Mouse (Mus musculus) heart, embryonic 10.5 days (tissue): ENCODE measurements around the gene C2cd2l. TPM values are rescaled to one million over a fixed set of nuclear protein-coding genes. Genes with fewer than 3 reads are reported as not detected.
"Not testable (repeated sequence)": the region's sequence is repeated elsewhere in the genome, so short reads cannot be mapped to it uniquely, and the experiment has no call there.

Experiments
- DNase-seq: peaks from one replicate; pipeline ENCODE4 v3.0.0-alpha.2; 2017; ENCODE audit warnings: low spot score
- H3K27ac ChIP-seq: fragments of 300-500 bp; sonication (generic); 2 replicates; pipeline ENCODE4 v1.5.1; 2016; ENCODE audit warnings: mild to moderate bottlenecking
- H3K27me3 ChIP-seq: fragments of 300-500 bp; sonication (generic); 2 replicates; pipeline ENCODE4 v1.6.1; 2016; ENCODE audit warnings: mild to moderate bottlenecking; ENCODE audit not compliant: poor library complexity, insufficient read depth, severe bottlenecking
- H3K36me3 ChIP-seq: fragments of 300-500 bp; sonication (generic); 2 replicates; pipeline ENCODE4 v1.6.1; 2016; ENCODE audit warnings: mild to moderate bottlenecking, moderate library complexity
- H3K4me1 ChIP-seq: fragments of 300-500 bp; sonication (generic); 2 replicates; pipeline ENCODE4 v1.6.1; 2016; ENCODE audit warnings: mild to moderate bottlenecking
- H3K4me3 ChIP-seq: fragments of 300-500 bp; sonication (generic); 2 replicates; pipeline ENCODE4 v1.5.1; 2016; ENCODE audit warnings: mild to moderate bottlenecking, moderate library complexity
- H3K9me3 ChIP-seq: fragments of 300-500 bp; sonication (generic); 2 replicates; pipeline ENCODE4 v1.6.1; 2016; ENCODE audit warnings: mild to moderate bottlenecking, moderate library complexity
- WGBS: fragments of 180-500 bp; shearing (Covaris S2); methylation state at CpG from one replicate; pipeline ENCODE4 v1.1.7; 2016; 5-methylcytosine and 5-hydroxymethylcytosine counted together
- polyA plus RNA-seq: library from polyadenylated mRNA; unstranded; fragments of >200 nt; fragmentation: Nextera tagmentation; extraction: Ambion mirVana; gene quantifications from 2 replicates; pipeline ENCODE4 v1.2.1, GENCODE M21; 2016

Gene C2cd2l
- polyA plus RNA-seq, 1 experiment from 2014 or later: 6.9 TPM

DNA sequence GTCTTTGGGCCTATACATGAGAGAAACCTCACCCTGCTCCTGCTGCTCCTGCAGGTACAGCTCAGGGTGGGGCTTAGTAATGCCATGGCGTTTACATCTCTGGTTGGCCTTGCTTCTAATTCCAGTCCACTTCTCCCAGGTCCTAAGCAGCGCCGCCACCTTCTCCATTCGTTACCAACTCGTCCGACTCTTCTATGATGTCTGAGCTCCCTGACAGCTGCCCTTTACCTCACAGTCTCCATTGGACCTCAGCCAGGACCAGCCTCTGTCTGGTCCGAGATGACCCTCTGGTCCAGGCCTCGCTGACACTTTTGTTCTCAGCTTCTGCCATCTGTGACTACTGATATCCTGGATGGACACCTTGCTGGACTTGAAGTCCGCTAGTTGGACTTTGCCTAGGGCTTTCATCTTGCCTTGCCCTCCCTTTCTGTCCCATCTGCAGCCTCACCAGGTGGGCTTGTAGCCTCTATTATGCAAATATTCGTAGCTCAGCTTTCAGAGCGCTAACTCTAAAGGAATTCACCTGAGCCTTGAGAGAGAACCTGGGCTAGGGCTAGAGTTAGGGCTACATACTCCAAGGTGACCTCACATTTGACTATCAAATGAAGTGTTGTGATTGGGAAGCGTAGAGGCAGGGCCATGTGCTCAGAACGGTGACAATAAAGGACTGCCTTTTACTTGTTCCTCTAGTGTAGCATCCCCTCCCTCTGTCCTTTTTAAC lies 13.0 kb upstream of the C2cd2l start:
- Histone ChIP-seq H3K4me1 (peaks cover 15% of the 10 kb centered on the region), H3K27ac (no peak overlapping the region), H3K4me3 (no peak overlapping the region), H3K36me3 (peaks cover 72% of the 10 kb centered on the region), H3K9me3 (no peaks in the 10 kb centered on the region), H3K27me3 (no peaks in the 10 kb centered on the region)
- DNase-seq: peak; percentile 75
- 93% methylated on average over 13 of the region's 13 CpGs for WGBS

- Histone ChIP-seq H3K36me3 (peaks cover 60% of the 10 kb centered on the region), H3K27me3 (no peaks in the 10 kb centered on the region)
- WGBS: 91% methylated on average over 6 of the region's 6 CpGs
Observed at GRCm38 (mm10) chr9:44330736-44331135, 10.7 kb upstream of the C2cd2l start.

DNA sequence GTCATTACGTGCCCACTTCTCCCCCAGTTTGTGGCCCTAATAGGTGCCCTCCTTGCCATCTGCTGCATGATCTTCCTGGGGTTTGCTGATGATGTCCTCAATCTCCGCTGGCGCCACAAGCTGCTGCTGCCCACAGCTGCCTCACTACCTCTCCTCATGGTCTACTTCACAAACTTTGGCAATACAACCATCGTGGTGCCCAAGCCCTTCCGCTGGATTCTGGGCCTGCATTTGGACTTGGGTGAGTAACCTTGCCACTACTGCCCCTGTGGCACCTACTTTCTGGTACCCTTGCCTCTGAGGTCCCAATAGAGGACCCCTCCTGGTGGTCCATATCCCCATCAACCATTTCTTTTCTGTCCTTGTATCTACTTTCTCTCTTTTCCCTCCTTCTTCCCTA lies 7.8 kb upstream of the C2cd2l start:
- Histone ChIP-seq H3K9me3 (no peaks in the 10 kb centered on the region), H3K4me3 (peak overlapping the region; percentile 89), H3K4me1 (peaks cover 13% of the 10 kb centered on the region), H3K36me3 (peaks cover 50% of the 10 kb centered on the region), H3K27me3 (no peaks in the 10 kb centered on the region), H3K27ac (peak overlapping the region; percentile 97)
- peak; percentile 70 for DNase-seq
- WGBS: 90% methylated on average over 5 of the region's 5 CpGs

More at GRCm38 (mm10) chr9:44330736-44331135, 10.7 kb upstream of the C2cd2l start:
- Histone ChIP-seq H3K9me3 (no peaks in the 10 kb centered on the region), H3K4me3 (no peak overlapping the region), H3K4me1 (peaks cover 12% of the 10 kb centered on the region), H3K27ac (no peak overlapping the region)
- peak; percentile 58 for DNase-seq

GRCm38 (mm10) chr9:44327064-44327711 lies 7.1 kb upstream of the C2cd2l start:
- Histone ChIP-seq H3K9me3 (no peaks in the 10 kb centered on the region), H3K27me3 (no peaks in the 10 kb centered on the region), H3K27ac (peak overlapping the region; percentile 97), H3K4me1 (peaks cover 13% of the 10 kb centered on the region), H3K4me3 (peak overlapping the region; percentile 89), H3K36me3 (peaks cover 43% of the 10 kb centered on the region)
- 2% methylated on average over 22 of the region's 22 CpGs for WGBS
- no peak for DNase-seq

DNA sequence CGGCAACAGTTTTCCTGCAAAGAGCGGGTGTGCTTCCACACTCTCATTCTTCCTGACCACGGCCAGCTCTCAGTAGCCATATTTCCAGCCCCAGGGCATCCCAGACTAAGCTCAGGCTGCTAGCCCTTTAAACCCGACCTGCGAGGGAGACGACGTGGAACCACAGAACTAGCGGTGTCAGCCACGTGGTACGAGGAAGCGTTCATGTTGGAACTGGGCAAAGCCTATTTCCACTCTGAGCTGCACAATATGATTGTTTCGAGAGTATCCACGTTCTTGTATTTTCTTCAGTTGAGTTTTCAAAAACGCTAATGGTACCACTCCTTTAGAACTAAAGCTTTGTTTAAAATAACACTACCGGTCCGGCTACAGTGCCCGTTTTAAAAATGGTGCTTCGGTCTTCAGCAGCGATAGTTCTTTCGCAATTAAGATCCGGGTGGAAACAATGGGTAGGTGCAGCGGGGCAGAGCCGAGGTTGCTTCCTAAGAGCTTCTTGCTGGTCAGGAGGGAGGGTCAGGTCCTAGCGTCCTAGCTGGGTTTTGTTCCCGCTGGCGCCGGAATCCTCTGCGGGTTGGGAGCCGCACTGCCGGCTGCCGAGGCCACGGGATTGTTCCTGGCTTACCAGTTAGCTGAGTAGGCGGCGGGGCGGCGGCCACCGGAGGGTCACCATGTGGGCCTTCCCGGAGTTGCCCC lies 6.4 kb upstream of the C2cd2l start:
- H3K9me3 ChIP-seq: no peaks in the 10 kb centered on the region
- peaks cover 13% of the 10 kb centered on the region for H3K4me1 ChIP-seq
- under 1% methylated on average over 38 of the region's 38 CpGs for WGBS
- no peaks in the 10 kb centered on the region for H3K27me3 ChIP-seq
- peak overlapping the region; percentile 97 for H3K27ac ChIP-seq
- H3K36me3 ChIP-seq: peaks cover 36% of the 10 kb centered on the region
- DNase-seq: peak; percentile 94
- peak overlapping the region; percentile 89 for H3K4me3 ChIP-seq

DNA sequence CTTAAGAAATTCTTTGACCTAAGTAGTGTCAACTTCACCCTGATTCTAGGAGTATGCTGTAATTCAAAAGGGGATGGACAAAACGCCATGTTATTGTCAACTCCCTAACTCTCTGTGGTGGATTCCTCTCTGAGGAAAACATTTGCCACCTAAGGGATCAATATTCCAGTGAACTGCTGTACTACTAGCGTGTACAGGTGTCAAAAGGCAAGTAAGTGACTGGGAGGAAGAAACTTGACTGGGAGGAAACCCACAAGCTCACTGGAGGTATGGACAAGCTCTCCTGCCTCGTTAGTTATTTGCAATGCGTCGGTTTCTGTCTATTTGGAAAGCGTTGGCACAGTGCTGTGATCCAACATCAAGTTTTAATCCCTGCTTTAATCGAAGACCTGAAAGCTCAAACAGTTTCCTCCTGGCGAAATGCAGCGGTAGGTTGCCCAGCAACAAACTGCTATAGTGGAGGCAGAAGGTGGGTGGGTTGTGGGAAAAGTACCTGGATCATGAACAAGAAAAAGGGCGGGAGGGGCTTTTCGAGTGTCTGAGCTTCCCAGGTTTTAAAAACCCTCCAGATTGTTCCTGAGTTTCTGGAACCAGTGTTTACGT lies 5.8 kb upstream of the C2cd2l start, which contains the start of gene Dpagt1:
Gene Dpagt1, plus strand, starts transcription at position 252 of the 603 bp plus-strand sequence.
- Histone ChIP-seq H3K36me3 (peaks cover 30% of the 10 kb centered on the region), H3K4me1 (peaks cover 15% of the 10 kb centered on the region), H3K27me3 (no peaks in the 10 kb centered on the region), H3K9me3 (no peaks in the 10 kb centered on the region), H3K27ac (peak within 1 kb of the TSS; percentile 97), H3K4me3 (peak within 1 kb of the TSS; percentile 89)
- 5% methylated on average over 12 of the region's 12 CpGs for WGBS
- no peak for DNase-seq

DNA sequence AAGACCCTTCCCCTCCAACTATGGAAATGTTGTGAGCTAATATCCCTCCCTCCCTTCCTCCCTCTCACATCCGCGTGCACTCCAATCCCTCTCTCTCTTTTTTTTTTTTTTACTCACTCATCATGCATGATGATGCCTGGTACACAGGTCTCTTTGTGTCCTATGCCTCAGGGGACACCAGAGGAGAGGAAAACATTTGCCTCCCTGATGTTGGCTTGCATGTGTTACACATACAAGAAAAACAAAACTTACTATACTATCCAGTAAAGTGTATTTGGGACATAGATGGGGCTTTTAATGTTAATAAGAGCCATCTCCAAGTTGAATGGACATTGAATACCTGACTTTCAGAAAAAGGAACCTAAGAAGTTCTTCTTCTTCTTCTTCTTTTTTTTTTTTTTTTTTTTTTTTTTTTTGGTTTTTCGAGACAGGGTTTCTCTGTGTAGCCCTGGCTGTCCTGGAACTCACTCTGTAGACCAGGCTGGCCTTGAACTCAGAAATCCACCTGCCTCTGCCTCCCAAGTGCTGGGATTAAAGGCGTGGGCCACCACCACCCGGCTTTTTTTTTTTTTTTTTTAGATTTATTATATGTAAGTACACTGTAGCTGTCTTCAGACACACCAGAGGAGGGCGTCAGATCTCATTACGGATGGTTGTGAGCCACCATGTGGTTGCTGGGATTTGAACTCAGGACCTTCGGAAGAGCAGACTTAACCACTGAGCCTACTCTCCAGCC lies 5.1 kb upstream of the C2cd2l start:
- WGBS: 65% methylated on average over 7 of the region's 8 CpGs
- Histone ChIP-seq H3K27ac (peak overlapping the region; percentile 97; the same call in 1 of the 2 replicates), H3K36me3 (peaks cover 23% of the 10 kb centered on the region), H3K4me3 (peak overlapping the region; percentile 89), H3K4me1 (peaks cover 20% of the 10 kb centered on the region)
- H3K27me3 ChIP-seq, DNase-seq, H3K9me3 ChIP-seq: not testable (repeated sequence)

- WGBS: 79% methylated on average over 6 of the region's 6 CpGs
- Histone ChIP-seq H3K27ac (no peak overlapping the region), H3K4me1 (peaks cover 30% of the 10 kb centered on the region), H3K27me3 (no peaks in the 10 kb centered on the region), H3K9me3 (no peaks in the 10 kb centered on the region), H3K36me3 (peaks cover 14% of the 10 kb centered on the region), H3K4me3 (no peak overlapping the region)
- no peak for DNase-seq
Observed at GRCm38 (mm10) chr9:44324147-44324546, 4.1 kb upstream of the C2cd2l start.

- H3K4me1 ChIP-seq: peaks cover 35% of the 10 kb centered on the region
- H3K4me3 ChIP-seq, H3K27me3 ChIP-seq, H3K36me3 ChIP-seq, H3K9me3 ChIP-seq, DNase-seq, H3K27ac ChIP-seq: not testable (repeated sequence)
- 78% methylated on average over 4 of the region's 4 CpGs for WGBS
Observed at GRCm38 (mm10) chr9:44323656-44324055, 3.6 kb upstream of the C2cd2l start.

DNA sequence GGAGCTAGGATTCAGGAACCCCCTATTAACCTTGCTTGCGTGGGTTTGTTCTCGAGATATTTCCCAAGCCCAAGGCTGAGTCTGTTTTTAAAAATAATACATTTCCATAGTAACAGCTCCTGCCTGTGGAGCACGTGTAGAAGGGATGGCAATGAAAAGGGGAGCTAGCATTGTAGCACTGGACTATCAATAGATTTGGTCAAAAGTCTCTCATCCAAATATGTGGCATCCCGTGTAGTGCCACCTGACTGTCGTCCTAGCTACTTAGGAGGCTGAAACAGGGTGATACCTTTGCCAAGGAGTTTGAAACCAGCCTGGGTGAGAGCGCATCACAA lies 681 bp upstream of the C2cd2l start:
- 16% methylated on average over 6 of the region's 6 CpGs for WGBS
- H3K9me3 ChIP-seq: no peaks in the 10 kb centered on the region
- peaks cover 35% of the 10 kb centered on the region for H3K4me1 ChIP-seq
- peaks cover 14% of the 10 kb centered on the region for H3K36me3 ChIP-seq
- no peaks in the 10 kb centered on the region for H3K27me3 ChIP-seq
- peak overlapping the region; percentile 86 for H3K27ac ChIP-seq
- peak overlapping the region; percentile 95 for H3K4me3 ChIP-seq
- no peak for DNase-seq

DNA sequence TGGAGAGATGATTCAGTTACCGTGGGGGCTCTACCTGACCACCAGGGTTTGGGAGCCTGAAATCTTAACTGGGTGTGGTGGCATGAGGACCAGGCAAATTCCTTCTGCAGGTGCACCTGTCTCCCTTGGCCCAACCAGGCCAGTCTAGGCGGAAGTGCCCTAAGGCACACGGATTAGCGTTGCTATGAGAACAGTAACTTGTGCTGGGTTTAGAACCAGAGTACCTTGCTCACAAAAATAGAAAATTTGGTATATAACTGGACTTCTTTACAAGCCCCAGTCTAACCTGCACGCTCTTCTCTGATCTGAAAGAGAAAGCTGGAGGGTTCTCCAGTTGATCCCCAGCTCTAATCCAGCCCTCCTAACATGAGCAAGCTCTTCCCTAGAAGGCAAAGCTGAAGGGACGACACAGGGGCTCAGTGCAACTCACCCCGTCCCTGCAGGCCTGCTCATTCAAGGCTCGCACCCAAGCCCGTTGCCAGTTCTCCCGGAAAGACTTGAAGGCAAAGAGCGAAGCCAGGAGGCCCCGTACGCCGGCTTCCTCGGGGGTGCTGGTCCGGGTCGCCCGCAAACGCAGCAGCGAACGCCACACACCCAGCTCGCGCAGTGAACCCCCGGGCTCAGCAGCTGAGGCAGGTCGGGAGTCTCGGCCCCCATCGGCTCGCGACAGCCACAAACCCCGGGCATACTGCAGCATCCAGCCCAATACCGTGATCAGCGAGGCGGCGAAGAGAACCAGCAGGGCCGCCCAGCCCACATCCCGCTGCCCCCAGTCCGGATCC lies 789 bp downstream of the C2cd2l start:
- peaks cover 34% of the 10 kb centered on the region for H3K4me1 ChIP-seq
- H3K27ac ChIP-seq: peak overlapping the region; percentile 86
- peak; percentile 80 for DNase-seq
- no peaks in the 10 kb centered on the region for H3K27me3 ChIP-seq
- no peaks in the 10 kb centered on the region for H3K9me3 ChIP-seq
- 3% methylated on average over 37 of the region's 37 CpGs for WGBS
- peaks cover 28% of the 10 kb centered on the region for H3K36me3 ChIP-seq
- H3K4me3 ChIP-seq: peak overlapping the region; percentile 95

DNA sequence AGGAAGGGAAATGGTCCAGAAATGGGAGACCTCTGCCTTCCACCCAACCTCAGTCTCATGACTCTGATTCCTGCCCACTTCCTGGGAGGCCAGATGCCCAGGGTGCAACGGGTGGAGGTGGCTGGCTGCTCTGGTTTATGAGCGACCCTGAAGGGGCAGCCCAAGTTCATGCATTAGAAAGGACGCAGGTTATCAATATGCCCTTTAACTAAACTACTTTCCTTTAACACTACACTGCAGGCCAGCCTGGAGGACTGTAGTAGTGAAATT lies 1.3 kb downstream of the C2cd2l start:
- Histone ChIP-seq H3K4me1 (peaks cover 40% of the 10 kb centered on the region), H3K4me3 (peak overlapping the region; percentile 95), H3K27ac (peak overlapping the region; percentile 49; the same call in 1 of the 2 replicates), H3K36me3 (peaks cover 34% of the 10 kb centered on the region), H3K9me3 (no peaks in the 10 kb centered on the region), H3K27me3 (no peaks in the 10 kb centered on the region)
- DNase-seq: no peak
- 40% methylated on average over 3 of the region's 3 CpGs for WGBS
